Mouse (Mus musculus): ENCODE data around the gene Lyrm4. TPM values are rescaled to one million over a fixed set of nuclear protein-coding genes. Genes with fewer than 3 reads are reported as not detected.
"Not testable (repeated sequence)": the region's sequence is repeated elsewhere in the genome, so short reads cannot be mapped to it uniquely, and the experiment has no call there.

Gene Lyrm4
- total RNA-seq, 1 experiment = 7.5 TPM

GRCm38 (mm10) chr13:35994067-35994466, 123.3 kb downstream of the Lyrm4 start:
- in situ Hi-C loops (cut with MboI; ENCODE audit: low sequenced_read_pairs in 2 of 2, unreplicated experiment in 2 of 2) = loop anchor here in 1 of 2 experiments (25.0 kb wide), 1 partner anchor 1318 kb away; no protein-coding TSS in a partner anchor
- no peaks in the 10 kb centered on the region for H3K9me3 ChIP-seq (ENCODE audit: control insufficient read depth, insufficient read depth, low read depth, low read length)
- no peak overlapping the region for H3K4me3 ChIP-seq (ENCODE audit: insufficient read depth in 1 of 2, low read depth in 1 of 2, low read length in 2 of 2, poor library complexity in 1 of 2, severe bottlenecking in 1 of 2)
- H3K4me1 ChIP-seq (ENCODE audit: control insufficient read depth in 2 of 2, insufficient read depth in 2 of 2, low read length in 2 of 2, poor library complexity in 1 of 2) = no peaks in the 10 kb centered on the region
- H3K36me3 ChIP-seq (ENCODE audit: control insufficient read depth, insufficient read depth, low read length, poor library complexity, severe bottlenecking) = no peaks in the 10 kb centered on the region
- H3K27ac ChIP-seq (ENCODE audit: insufficient read depth, low read depth, low read length, poor library complexity, severe bottlenecking) = no peak overlapping the region
- H3K9ac ChIP-seq (ENCODE audit: insufficient read depth, low read depth, low read length, poor library complexity, severe bottlenecking) = no peak overlapping the region
- no peak for TF ChIP-seq ZNF384 (IDR thresholded peaks at IDR 0.05; ENCODE audit: low read depth, low read length)
- TF ChIP-seq HCFC1 (IDR thresholded peaks at IDR 0.05; ENCODE audit: borderline replicate concordance, insufficient read depth, low read length) = no peak
- no peak for TF ChIP-seq MAFK (IDR thresholded peaks at IDR 0.05; ENCODE audit: insufficient read depth, low read depth, low read length)
- TF ChIP-seq CHD2 (IDR thresholded peaks at IDR 0.05; ENCODE audit: low read depth, low read length) = no peak
- TF ChIP-seq ZC3H11A (IDR thresholded peaks at IDR 0.05; ENCODE audit: borderline replicate concordance, low read depth, low read length) = no peak
- DNase-seq (ENCODE audit: low read depth, low spot score) = no peak

- in situ Hi-C loops (cut with MboI; ENCODE audit: low sequenced_read_pairs in 2 of 2, unreplicated experiment in 2 of 2) = loop anchor here in 1 of 2 experiments (25.0 kb wide), 1 partner anchor 1321 kb away; no protein-coding TSS in a partner anchor
Measured at GRCm38 (mm10) chr13:35991185-35991584, 126.1 kb downstream of the Lyrm4 start.

DNA sequence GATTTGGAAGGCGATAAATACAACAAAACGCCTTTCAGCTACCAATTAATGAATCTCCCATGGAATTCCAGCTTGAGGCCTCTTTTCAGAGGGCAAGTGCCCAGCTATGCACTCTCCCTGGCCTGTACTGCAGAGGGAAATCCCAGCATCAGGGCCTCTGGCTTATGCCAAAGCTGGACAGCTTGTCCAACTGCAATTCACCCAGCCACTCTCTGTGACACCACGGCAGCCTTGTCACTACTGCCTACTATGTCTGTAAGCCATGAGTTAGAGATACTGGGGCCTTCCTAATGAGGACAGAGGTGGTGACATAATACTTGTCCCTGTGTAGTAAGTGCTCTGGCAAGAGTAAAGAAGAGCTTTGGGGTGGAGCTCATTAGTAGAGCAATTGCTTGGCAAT, 128.0 kb downstream of the Lyrm4 start:
- Histone ChIP-seq H3K4me3 (ENCODE audit: insufficient read depth in 1 of 2, low read depth in 1 of 2, low read length in 2 of 2, poor library complexity in 1 of 2, severe bottlenecking in 1 of 2) (no peak overlapping the region), H3K36me3 (ENCODE audit: control insufficient read depth, insufficient read depth, low read length, poor library complexity, severe bottlenecking) (no peaks in the 10 kb centered on the region), H3K27ac (ENCODE audit: insufficient read depth, low read depth, low read length, poor library complexity, severe bottlenecking) (no peak overlapping the region), H3K9me3 (ENCODE audit: control insufficient read depth, insufficient read depth, low read depth, low read length) (no peaks in the 10 kb centered on the region), H3K9ac (ENCODE audit: insufficient read depth, low read depth, low read length, poor library complexity, severe bottlenecking) (no peak overlapping the region), H3K4me1 (ENCODE audit: control insufficient read depth in 2 of 2, insufficient read depth in 2 of 2, low read length in 2 of 2, poor library complexity in 1 of 2) (no peaks in the 10 kb centered on the region)
- DNase-seq (ENCODE audit: low read depth, low spot score) = no peak
- in situ Hi-C loops (cut with MboI; ENCODE audit: low sequenced_read_pairs in 2 of 2, unreplicated experiment in 2 of 2) = loop anchor here in 1 of 2 experiments (25.0 kb wide), 1 partner anchor 1323 kb away; no protein-coding TSS in a partner anchor
- TF ChIP-seq ZNF384 (IDR thresholded peaks at IDR 0.05; ENCODE audit: low read depth, low read length) = no peak

More at GRCm38 (mm10) chr13:35991185-35991584, 126.1 kb downstream of the Lyrm4 start:
- H3K4me1 ChIP-seq (ENCODE audit: control insufficient read depth in 2 of 2, insufficient read depth in 2 of 2, low read length in 2 of 2, poor library complexity in 1 of 2); DNase-seq (ENCODE audit: low read depth, low spot score); H3K9me3 ChIP-seq (ENCODE audit: control insufficient read depth, insufficient read depth, low read depth, low read length); H3K4me3 ChIP-seq (ENCODE audit: insufficient read depth in 1 of 2, low read depth in 1 of 2, low read length in 2 of 2, poor library complexity in 1 of 2, severe bottlenecking in 1 of 2); H3K9ac ChIP-seq (ENCODE audit: insufficient read depth, low read depth, low read length, poor library complexity, severe bottlenecking); H3K27ac ChIP-seq (ENCODE audit: insufficient read depth, low read depth, low read length, poor library complexity, severe bottlenecking); H3K36me3 ChIP-seq (ENCODE audit: control insufficient read depth, insufficient read depth, low read length, poor library complexity, severe bottlenecking): not testable (repeated sequence)

GRCm38 (mm10) chr13:35982985-35983384, 134.3 kb downstream of the Lyrm4 start:
- TF ChIP-seq ZNF384 (IDR thresholded peaks at IDR 0.05; ENCODE audit: low read depth, low read length) (no peak), HCFC1 (IDR thresholded peaks at IDR 0.05; ENCODE audit: borderline replicate concordance, insufficient read depth, low read length) (no peak), ZC3H11A (IDR thresholded peaks at IDR 0.05; ENCODE audit: borderline replicate concordance, low read depth, low read length) (no peak), MAFK (IDR thresholded peaks at IDR 0.05; ENCODE audit: insufficient read depth, low read depth, low read length) (no peak), CHD2 (IDR thresholded peaks at IDR 0.05; ENCODE audit: low read depth, low read length) (no peak)
- Histone ChIP-seq H3K9me3 (ENCODE audit: control insufficient read depth, insufficient read depth, low read depth, low read length) (no peaks in the 10 kb centered on the region), H3K4me3 (ENCODE audit: insufficient read depth in 1 of 2, low read depth in 1 of 2, low read length in 2 of 2, poor library complexity in 1 of 2, severe bottlenecking in 1 of 2) (no peak overlapping the region), H3K27ac (ENCODE audit: insufficient read depth, low read depth, low read length, poor library complexity, severe bottlenecking) (no peak overlapping the region), H3K4me1 (ENCODE audit: control insufficient read depth in 2 of 2, insufficient read depth in 2 of 2, low read length in 2 of 2, poor library complexity in 1 of 2) (no peaks in the 10 kb centered on the region), H3K9ac (ENCODE audit: insufficient read depth, low read depth, low read length, poor library complexity, severe bottlenecking) (no peak overlapping the region), H3K36me3 (ENCODE audit: control insufficient read depth, insufficient read depth, low read length, poor library complexity, severe bottlenecking) (peaks cover 1% of the 10 kb centered on the region; the same call in 1 of the 2 replicates)
- in situ Hi-C loops (cut with MboI; ENCODE audit: low sequenced_read_pairs in 2 of 2, unreplicated experiment in 2 of 2) = loop anchor here in 1 of 2 experiments (25.0 kb wide), 1 partner anchor 1329 kb away; no protein-coding TSS in a partner anchor
- DNase-seq (ENCODE audit: low read depth, low spot score) = no peak

- H3K4me3 ChIP-seq (ENCODE audit: insufficient read depth in 1 of 2, low read depth in 1 of 2, low read length in 2 of 2, poor library complexity in 1 of 2, severe bottlenecking in 1 of 2) = no peak overlapping the region
- H3K27ac ChIP-seq (ENCODE audit: insufficient read depth, low read depth, low read length, poor library complexity, severe bottlenecking) = no peak overlapping the region
- no peak for DNase-seq (ENCODE audit: low read depth, low spot score)
- in situ Hi-C loops (cut with MboI; ENCODE audit: low sequenced_read_pairs in 2 of 2, unreplicated experiment in 2 of 2) = loop anchor here in 1 of 2 experiments (25.0 kb wide), 1 partner anchor 1332 kb away; no protein-coding TSS in a partner anchor
- TF ChIP-seq ZC3H11A (IDR thresholded peaks at IDR 0.05; ENCODE audit: borderline replicate concordance, low read depth, low read length) (no peak), CHD2 (IDR thresholded peaks at IDR 0.05; ENCODE audit: low read depth, low read length) (no peak), MAFK (IDR thresholded peaks at IDR 0.05; ENCODE audit: insufficient read depth, low read depth, low read length) (no peak), HCFC1 (IDR thresholded peaks at IDR 0.05; ENCODE audit: borderline replicate concordance, insufficient read depth, low read length) (no peak), ZNF384 (IDR thresholded peaks at IDR 0.05; ENCODE audit: low read depth, low read length) (no peak)
- no peaks in the 10 kb centered on the region for H3K9me3 ChIP-seq (ENCODE audit: control insufficient read depth, insufficient read depth, low read depth, low read length)
- no peak overlapping the region for H3K9ac ChIP-seq (ENCODE audit: insufficient read depth, low read depth, low read length, poor library complexity, severe bottlenecking)
- H3K4me1 ChIP-seq (ENCODE audit: control insufficient read depth in 2 of 2, insufficient read depth in 2 of 2, low read length in 2 of 2, poor library complexity in 1 of 2) = no peaks in the 10 kb centered on the region
- peaks cover 1% of the 10 kb centered on the region; the same call in 1 of the 2 replicates for H3K36me3 ChIP-seq (ENCODE audit: control insufficient read depth, insufficient read depth, low read length, poor library complexity, severe bottlenecking)
Measured at GRCm38 (mm10) chr13:35980471-35980870, 136.9 kb downstream of the Lyrm4 start.
